Mouse (Mus musculus): ENCODE results near the gene Ankrd35. TPM values are rescaled to one million over a fixed set of nuclear protein-coding genes. Genes with fewer than 3 reads are reported as not detected.
A peak's percentile ranks its signal among the peaks of the same experiment; 100 is the strongest.

Gene Ankrd35
- polyA plus RNA-seq (2015; fragmentation: Nextera tagmentation; extraction: Ambion mirVana) = 0.57 and 2.3 TPM in 2 replicates

DNA sequence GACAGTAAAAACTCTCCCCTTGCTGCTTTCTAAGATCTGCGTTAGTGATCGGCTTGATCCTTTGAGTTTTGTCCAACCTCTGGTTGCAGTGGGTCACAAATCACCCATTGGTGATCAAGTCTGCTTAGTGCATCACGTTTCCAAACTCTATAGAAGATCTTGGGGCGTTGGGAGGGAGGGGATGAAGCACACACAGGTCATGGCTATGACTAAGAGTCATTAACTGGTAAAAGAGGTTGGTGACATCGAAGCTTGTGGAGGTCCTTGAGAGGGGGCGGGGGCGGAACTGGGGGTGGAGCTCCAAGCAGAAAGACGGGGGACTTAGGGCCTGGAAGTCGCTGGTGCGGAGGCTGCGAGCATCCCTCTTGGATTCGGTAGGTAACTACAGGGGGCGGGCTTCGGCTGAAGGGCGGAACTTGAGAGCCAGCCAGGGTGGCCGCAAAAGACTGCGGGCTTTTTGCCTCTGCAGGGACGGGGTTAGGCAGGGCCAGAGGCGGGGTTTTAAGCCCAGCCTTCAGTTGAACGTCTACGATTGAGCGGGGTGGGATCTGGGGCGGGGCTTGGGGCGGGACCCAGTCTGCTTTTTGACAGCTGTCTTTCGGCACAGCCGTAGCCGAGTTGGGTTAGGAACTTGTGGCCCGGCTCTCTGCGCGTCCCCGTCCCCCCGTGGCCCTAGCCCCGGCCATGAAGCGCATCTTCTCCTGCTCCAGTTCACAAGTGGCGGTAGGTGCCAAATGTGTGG lies at the start of gene Ankrd35:
Gene Ankrd35, plus strand, starts transcription at position 405 of the 742 bp plus-strand sequence.
- Histone ChIP-seq H3K4me2 (peak within 1 kb of the TSS; percentile 75), H3K4me1 (peaks cover 7% of the 10 kb centered on the region), H3K27me3 (peaks cover 14% of the 10 kb centered on the region), H3K27ac (no peak within 1 kb of the TSS), H3K4me3 (peak within 1 kb of the TSS; percentile 46), H3K9ac (peak within 1 kb of the TSS; percentile 54), H3K9me3 (replicated peaks) (no peaks in the 10 kb centered on the region), H3K36me3 (ENCODE audit: poor library complexity, severe bottlenecking) (no peaks in the 10 kb centered on the region)
- WGBS = 6% methylated on average over 35 of the region's 35 CpGs
- peak; percentile 94 for ATAC-seq

DNA sequence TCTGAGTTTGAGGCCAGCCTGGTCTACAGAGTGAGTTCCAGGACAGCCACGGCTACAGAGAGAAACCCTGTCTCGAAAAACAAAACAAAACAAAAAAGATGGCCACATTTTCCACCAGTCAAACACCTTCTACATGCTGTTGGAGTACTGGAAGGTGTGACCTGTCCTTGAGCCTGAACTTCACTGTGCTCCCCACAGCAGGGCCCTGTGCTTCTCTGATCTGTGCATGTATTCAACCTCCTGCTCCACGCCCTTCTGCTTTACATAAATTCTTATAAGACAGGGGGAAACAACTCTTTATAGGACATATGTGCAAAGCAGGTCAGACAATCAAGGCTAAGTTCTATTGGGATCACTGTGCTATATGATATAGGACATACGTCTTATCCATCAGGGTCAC lies 46.7 kb upstream of the Ankrd35 start:
- no peak overlapping the region for H3K9ac ChIP-seq
- no peak overlapping the region for H3K4me3 ChIP-seq
- no peak for ATAC-seq
- H3K4me1 ChIP-seq = no peaks in the 10 kb centered on the region
- no peak overlapping the region for H3K27ac ChIP-seq
- H3K4me2 ChIP-seq = no peak overlapping the region
- peaks cover 71% of the 10 kb centered on the region for H3K36me3 ChIP-seq (ENCODE audit: poor library complexity, severe bottlenecking)
- no peaks in the 10 kb centered on the region for H3K9me3 ChIP-seq (replicated peaks)
- 93% methylated on average over 4 of the region's 4 CpGs for WGBS
- H3K27me3 ChIP-seq = no peaks in the 10 kb centered on the region

DNA sequence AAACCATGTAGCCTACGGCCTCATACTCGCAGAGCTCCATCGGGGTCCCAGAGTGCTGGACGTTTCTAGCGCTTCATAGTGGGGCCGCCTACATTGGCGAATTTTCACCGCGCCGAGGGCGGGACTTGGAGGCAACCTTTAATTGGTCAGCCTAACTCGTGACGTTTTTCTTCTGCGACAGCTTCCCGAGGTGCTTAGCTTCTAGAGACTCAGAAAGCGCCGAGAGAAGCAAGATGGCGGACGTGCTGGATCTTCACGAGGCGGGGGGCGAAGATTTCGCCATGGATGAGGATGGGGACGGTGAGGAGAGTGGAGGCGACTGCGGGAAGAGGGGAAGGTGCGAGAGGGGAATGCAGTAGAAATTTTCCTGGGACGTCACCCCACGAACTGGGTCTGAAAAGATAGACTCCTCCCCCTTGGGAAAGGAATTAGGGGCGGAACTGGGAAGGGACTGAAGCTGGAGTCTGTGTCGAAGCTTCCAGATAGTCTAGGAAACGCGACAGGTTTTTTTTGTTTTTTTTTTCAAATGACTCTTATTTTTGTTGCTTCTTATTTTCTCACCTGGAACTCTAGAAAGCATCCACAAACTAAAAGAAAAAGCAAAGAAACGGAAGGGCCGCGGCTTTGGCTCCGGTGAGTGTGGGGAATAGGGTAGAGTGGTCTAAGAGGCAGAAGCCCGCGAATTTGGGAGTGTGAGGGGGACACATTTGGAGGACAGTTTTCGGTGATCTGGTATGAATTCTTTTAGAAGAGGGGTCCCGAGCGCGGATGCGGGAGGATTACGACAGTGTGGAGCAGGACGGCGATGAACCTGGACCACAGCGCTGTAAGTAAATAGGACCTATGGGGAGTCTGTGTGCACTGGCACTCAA lies 40.0 kb upstream of the Ankrd35 start, which contains the start of gene Rbm8a:
Gene Rbm8a, plus strand, starts transcription at position 205 of the 872 bp plus-strand sequence.
- WGBS = under 1% methylated on average over 48 of the region's 48 CpGs
- H3K9ac ChIP-seq = peak within 1 kb of the TSS; percentile 86
- H3K36me3 ChIP-seq (ENCODE audit: poor library complexity, severe bottlenecking) = peaks cover 46% of the 10 kb centered on the region
- H3K27me3 ChIP-seq = no peaks in the 10 kb centered on the region
- peak within 1 kb of the TSS; percentile 75 for H3K4me3 ChIP-seq
- H3K4me1 ChIP-seq = peaks cover 26% of the 10 kb centered on the region
- no peaks in the 10 kb centered on the region for H3K9me3 ChIP-seq (replicated peaks)
- ATAC-seq = peak; percentile 95
- peak within 1 kb of the TSS; percentile 92 for H3K4me2 ChIP-seq
- peak within 1 kb of the TSS; percentile 46 for H3K27ac ChIP-seq

DNA sequence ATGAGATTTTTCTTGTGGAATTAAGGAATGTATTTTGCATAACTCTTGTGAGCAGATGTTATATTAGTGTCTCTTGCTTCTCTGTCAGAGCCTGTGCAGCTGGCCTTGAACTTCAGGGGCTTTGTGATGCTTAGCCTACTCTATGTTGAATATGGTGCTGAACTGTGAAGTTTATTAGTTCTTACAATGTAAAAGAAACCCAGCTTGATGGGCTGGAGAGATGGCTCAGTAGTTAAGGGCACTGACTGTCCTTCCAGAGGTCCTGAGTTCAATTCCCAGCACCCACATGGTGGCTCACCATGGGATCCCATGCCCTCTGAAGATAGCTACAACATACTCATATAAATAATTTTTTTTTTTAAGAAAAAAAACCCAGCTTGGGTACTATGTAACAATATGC lies 37.9 kb upstream of the Ankrd35 start:
- H3K27ac ChIP-seq = no peak overlapping the region
- no peak for ATAC-seq
- no peaks in the 10 kb centered on the region for H3K9me3 ChIP-seq (replicated peaks)
- no peak overlapping the region for H3K4me3 ChIP-seq
- H3K4me1 ChIP-seq = peaks cover 40% of the 10 kb centered on the region
- H3K9ac ChIP-seq = no peak overlapping the region
- H3K4me2 ChIP-seq = no peak overlapping the region
- peaks cover 30% of the 10 kb centered on the region for H3K36me3 ChIP-seq (ENCODE audit: poor library complexity, severe bottlenecking)
- no peaks in the 10 kb centered on the region for H3K27me3 ChIP-seq

DNA sequence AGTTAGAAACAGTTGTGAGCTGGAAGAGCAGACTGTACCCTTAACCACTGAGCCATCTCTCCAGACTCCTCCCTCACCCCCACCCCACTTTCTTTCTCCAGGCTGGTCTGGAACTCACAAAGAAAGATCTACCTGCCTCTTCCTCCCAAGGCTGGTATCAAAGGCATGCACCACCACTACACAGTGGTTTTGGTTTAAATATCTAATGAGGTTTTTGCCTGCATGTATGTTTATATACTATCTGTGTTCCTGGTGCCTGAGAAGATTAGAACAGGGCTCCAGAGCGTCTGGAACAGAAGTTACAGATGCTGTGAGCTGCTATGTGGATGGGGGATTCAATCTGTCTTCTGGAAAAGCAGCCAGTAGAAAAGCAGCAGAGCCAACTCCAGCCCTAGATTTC lies 35.9 kb upstream of the Ankrd35 start:
- Histone ChIP-seq H3K36me3 (ENCODE audit: poor library complexity, severe bottlenecking) (peaks cover 37% of the 10 kb centered on the region), H3K4me3 (no peak overlapping the region), H3K4me2 (no peak overlapping the region), H3K4me1 (peaks cover 36% of the 10 kb centered on the region), H3K9ac (no peak overlapping the region), H3K27ac (no peak overlapping the region), H3K9me3 (replicated peaks) (no peaks in the 10 kb centered on the region), H3K27me3 (no peaks in the 10 kb centered on the region)
- no peak for ATAC-seq
- WGBS = 78% methylated on average over 1 of the region's 1 CpGs

DNA sequence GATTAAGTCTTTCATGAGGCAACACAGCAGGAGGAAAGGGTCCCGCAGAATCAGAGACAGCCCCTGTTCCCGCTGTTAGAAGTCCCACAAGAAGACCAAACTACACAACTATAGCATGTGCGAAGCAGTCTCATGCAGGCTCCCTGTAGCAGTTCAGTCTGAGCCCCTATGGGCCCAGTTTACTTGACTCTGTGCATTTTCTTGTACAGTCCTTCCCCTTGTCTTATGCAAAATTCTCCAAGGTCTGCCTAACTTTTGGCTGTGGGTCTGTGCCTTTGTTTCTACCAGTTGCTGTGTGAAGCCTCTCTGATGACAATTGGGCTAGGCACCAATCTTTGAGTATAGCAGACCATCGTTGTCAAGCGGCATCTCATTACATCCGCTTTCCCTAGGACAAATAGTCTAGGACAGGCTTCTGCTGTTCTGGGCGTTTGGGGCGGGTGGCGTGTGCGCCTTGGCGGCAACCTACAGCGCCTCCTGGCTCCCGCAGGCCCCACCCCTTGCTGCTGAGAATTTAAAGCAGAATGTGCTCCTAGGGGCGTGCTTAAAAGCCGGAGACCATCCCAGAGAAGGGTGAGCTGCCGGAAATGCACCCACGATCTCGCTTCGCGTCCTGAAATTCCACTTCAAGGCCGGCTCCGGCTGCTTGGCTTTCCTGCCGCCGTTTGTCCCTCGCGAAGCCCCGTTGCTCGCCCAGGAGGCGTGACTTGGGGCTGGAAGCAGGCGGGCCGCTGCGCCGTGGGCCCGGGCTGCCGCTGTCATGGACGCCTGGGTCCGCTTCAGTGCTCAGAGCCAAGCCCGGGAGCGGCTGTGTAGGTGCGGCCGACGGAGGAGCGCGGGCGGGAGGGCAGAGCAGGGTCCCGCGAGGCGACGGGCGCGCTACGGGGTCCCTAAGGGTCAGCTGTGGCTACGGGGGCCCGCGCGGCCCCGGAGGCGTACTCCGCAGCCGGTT lies 34.7 kb upstream of the Ankrd35 start, which contains the start of the genes Pex11b and Gm42957:
Gene Pex11b, plus strand, starts transcription at position 449 of the 952 bp plus-strand sequence.
Gene Gm42957, plus strand, starts transcription at position 547 of the 952 bp plus-strand sequence.
- Histone ChIP-seq H3K9me3 (replicated peaks) (no peaks in the 10 kb centered on the region), H3K27me3 (no peaks in the 10 kb centered on the region), H3K4me3 (peak within 1 kb of the TSS; percentile 90), H3K9ac (peak within 1 kb of the TSS; percentile 96), H3K4me1 (peaks cover 32% of the 10 kb centered on the region), H3K36me3 (ENCODE audit: poor library complexity, severe bottlenecking) (peaks cover 47% of the 10 kb centered on the region), H3K4me2 (peak within 1 kb of the TSS; percentile 93), H3K27ac (peak within 1 kb of the TSS; percentile 75)
- WGBS = 2% methylated on average over 59 of the region's 60 CpGs
- peak; percentile 93 for ATAC-seq

DNA sequence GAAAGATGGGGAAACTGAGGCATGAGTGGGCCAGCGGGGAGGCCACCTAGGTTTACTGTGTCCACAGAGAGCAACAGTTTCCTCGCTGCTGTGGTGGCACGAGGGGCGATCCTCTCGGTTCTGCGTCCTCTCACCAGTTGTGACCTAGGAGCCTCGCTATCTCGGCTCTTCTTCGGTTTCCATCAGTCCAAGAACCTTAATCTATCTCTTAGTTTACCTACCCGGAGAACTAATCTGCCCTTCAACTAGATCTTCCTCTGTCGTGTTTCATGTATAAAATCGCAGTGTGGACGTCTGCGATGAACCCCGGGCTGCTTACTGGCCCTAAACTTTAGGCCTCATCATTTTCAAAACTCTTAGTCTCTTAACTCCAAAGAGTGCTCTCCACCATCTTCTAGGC lies 34.0 kb upstream of the Ankrd35 start:
- Histone ChIP-seq H3K9ac (peak overlapping the region; percentile 96), H3K27me3 (no peaks in the 10 kb centered on the region), H3K4me2 (peak overlapping the region; percentile 93), H3K4me1 (peaks cover 26% of the 10 kb centered on the region), H3K4me3 (peak overlapping the region; percentile 90), H3K36me3 (ENCODE audit: poor library complexity, severe bottlenecking) (peaks cover 49% of the 10 kb centered on the region), H3K9me3 (replicated peaks) (no peaks in the 10 kb centered on the region), H3K27ac (peak overlapping the region; percentile 75)
- ATAC-seq = no peak
- 12% methylated on average over 15 of the region's 15 CpGs for WGBS

DNA sequence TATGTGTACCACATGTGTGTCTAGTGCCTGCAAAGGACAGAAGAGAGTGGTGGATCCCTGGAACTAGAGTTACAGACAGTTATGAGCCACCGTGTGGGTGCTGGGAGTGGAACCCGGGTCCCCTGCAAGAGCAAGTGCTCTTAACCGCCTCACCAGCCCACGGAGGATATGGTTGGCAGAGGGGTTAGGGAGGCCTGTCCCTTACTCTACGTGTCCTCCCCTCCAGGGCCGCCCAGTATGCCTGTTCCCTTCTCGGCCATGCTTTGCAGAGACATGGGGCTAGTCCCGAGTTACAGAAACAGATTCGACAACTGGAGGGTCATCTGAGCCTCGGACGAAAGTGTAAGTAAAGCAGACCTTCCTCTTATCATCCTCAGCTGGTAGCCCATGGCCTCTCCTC lies 33.5 kb upstream of the Ankrd35 start:
- WGBS = 74% methylated on average over 11 of the region's 11 CpGs
- Histone ChIP-seq H3K9ac (peak overlapping the region; percentile 96), H3K4me1 (peaks cover 21% of the 10 kb centered on the region), H3K27me3 (no peaks in the 10 kb centered on the region), H3K36me3 (ENCODE audit: poor library complexity, severe bottlenecking) (peaks cover 50% of the 10 kb centered on the region), H3K4me2 (peak overlapping the region; percentile 93), H3K27ac (no peak overlapping the region), H3K4me3 (peak overlapping the region; percentile 90), H3K9me3 (replicated peaks) (no peaks in the 10 kb centered on the region)
- no peak for ATAC-seq

DNA sequence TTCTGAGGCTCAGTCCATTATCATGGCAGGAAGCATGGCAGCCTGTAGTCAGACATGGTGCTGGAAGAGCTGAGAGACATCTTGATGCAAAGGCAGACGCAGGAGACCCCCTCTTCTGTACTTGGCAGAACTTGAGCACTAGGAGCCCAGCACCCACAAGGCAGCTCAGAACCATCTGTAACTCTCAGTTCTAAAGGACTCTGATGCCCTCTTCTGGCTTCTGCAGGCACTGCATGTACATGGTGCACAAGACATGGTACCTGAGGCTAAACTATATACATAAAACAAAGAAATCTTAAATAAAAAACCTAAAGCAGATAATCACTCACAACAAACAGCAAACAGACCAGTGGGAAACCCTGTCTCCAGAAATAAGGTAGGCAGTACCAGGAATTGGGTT lies 30.7 kb upstream of the Ankrd35 start:
- peaks cover 19% of the 10 kb centered on the region for H3K4me1 ChIP-seq
- peaks cover 40% of the 10 kb centered on the region for H3K36me3 ChIP-seq (ENCODE audit: poor library complexity, severe bottlenecking)
- H3K9me3 ChIP-seq (replicated peaks) = no peaks in the 10 kb centered on the region
- ATAC-seq = no peak
- H3K27me3 ChIP-seq = no peaks in the 10 kb centered on the region
- WGBS = 83% methylated on average over 1 of the region's 1 CpGs
- no peak overlapping the region for H3K9ac ChIP-seq
- no peak overlapping the region for H3K4me3 ChIP-seq
- no peak overlapping the region for H3K27ac ChIP-seq
- H3K4me2 ChIP-seq = no peak overlapping the region

DNA sequence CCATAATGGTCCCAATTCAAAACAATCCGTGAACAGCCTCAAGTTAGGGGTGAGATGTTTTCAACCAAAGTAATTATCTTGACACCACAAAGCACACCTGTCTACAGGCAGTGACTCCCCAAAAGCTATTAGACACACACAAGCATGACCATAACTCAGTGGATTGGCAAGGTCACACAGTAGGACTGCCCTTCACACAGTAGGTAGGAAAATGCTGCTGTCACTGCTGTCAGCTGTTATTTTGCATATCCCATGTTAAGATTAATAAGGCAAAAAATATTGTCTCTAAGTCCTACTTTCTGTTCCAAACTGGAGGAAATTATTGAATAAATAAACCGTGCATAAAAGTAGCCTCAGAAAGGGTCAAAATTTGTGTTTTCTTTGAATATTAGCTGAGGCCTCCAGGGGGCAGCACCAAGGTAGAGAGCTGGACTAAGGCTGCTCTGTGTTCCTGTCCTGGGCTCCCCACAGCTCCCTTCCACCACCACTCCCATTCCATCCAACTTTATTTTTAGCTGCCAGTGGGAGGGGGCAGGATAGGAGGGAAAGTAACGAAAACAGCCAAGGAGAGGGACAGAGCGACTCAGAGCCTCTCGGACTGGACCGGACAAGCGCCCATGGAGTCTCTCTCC lies 24.8 kb upstream of the Ankrd35 start, which contains the start of gene Itga10:
Gene Itga10, plus strand, starts transcription at position 567 of the 632 bp plus-strand sequence.
- peak within 1 kb of the TSS; percentile 8; the same call in 1 of the 2 replicates for H3K9ac ChIP-seq
- no peak within 1 kb of the TSS for H3K4me2 ChIP-seq
- H3K27me3 ChIP-seq = no peaks in the 10 kb centered on the region
- no peak within 1 kb of the TSS for H3K27ac ChIP-seq
- no peak for ATAC-seq
- H3K4me1 ChIP-seq = no peaks in the 10 kb centered on the region
- WGBS = 66% methylated on average over 7 of the region's 7 CpGs
- no peaks in the 10 kb centered on the region for H3K9me3 ChIP-seq (replicated peaks)
- peaks cover 31% of the 10 kb centered on the region for H3K36me3 ChIP-seq (ENCODE audit: poor library complexity, severe bottlenecking)
- no peak within 1 kb of the TSS for H3K4me3 ChIP-seq

DNA sequence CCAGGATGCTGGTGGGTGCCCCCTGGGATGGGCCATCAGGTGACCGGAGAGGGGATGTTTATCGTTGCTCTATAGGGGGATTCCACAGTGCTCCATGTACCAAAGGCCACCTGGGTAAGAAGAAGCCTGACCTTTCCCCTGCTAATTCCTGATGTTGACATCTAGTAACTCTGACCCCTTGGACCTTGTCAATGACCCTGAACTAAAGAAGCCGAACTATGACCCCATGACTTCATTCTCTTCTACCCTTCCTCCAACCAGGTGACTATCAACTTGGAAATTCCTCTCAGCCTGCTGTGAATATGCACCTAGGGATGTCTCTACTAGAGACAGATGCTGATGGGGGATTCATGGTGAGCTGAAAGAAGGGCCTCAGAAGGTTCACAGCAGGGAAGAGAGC lies 22.6 kb upstream of the Ankrd35 start:
- WGBS = 89% methylated on average over 3 of the region's 3 CpGs
- H3K9ac ChIP-seq = no peak overlapping the region
- H3K27me3 ChIP-seq = no peaks in the 10 kb centered on the region
- no peak overlapping the region for H3K4me2 ChIP-seq
- H3K36me3 ChIP-seq (ENCODE audit: poor library complexity, severe bottlenecking) = peaks cover 22% of the 10 kb centered on the region
- no peak for ATAC-seq
- no peak overlapping the region for H3K27ac ChIP-seq
- no peaks in the 10 kb centered on the region for H3K4me1 ChIP-seq
- no peaks in the 10 kb centered on the region for H3K9me3 ChIP-seq (replicated peaks)
- no peak overlapping the region for H3K4me3 ChIP-seq

All from forebrain, embryonic 13.5 days (tissue).